Mouse (Mus musculus) kidney, adult 2 months (tissue): ENCODE data around the gene Ift22.

Experiments
- CTCF ChIP-seq: fragments of 200-500 bp; conservative IDR thresholded peaks from 2 replicates; pipeline ENCODE4 v1.5.1; 2011; ENCODE audit warnings: low read depth, mild to moderate bottlenecking, control low read depth, low read length, moderate library complexity, mixed read lengths; ENCODE audit not compliant: insufficient read depth, insufficient read length
- POLR2A ChIP-seq: fragments of 200-500 bp; IDR thresholded peaks from one replicate; pipeline ENCODE4 v1.6.1; 2011; ENCODE audit warnings: low read depth, low read length, control low read depth

- no peak for TF ChIP-seq CTCF
- TF ChIP-seq POLR2A: no peak
These were observed 25.0 kb upstream of the Ift22 start, which contains the start of gene Col26a1 for GRCm38 (mm10) chr5:136882788-136883439.
